Mouse (Mus musculus) forebrain, postnatal 0 days (tissue): ENCODE results near the gene Adam10. TPM values are rescaled to one million over a fixed set of nuclear protein-coding genes. Genes with fewer than 3 reads are reported as not detected.

Experiments
- ATAC-seq: fragments of 200-750 bp; cut with Nextera tagmentation; 2 replicates; pipeline ENCODE4 v1.8.0; 2017; ENCODE audit warnings: mild to moderate bottlenecking, moderate library complexity
- DNase-seq: peaks from one replicate; pipeline ENCODE4 v3.0.0-alpha.2; 2015
- H3K27ac ChIP-seq: fragments of 300-500 bp; sonication (generic); 2 replicates; pipeline ENCODE4 v1.5.1; 2014; ENCODE audit warnings: low read depth, mild to moderate bottlenecking, antibody characterized with exemption, low read length, moderate library complexity, mixed read lengths
- H3K27me3 ChIP-seq: fragments of 300-500 bp; sonication (generic); 2 replicates; pipeline ENCODE4 v1.6.1; 2014; ENCODE audit warnings: mild to moderate bottlenecking, low read length, mixed read lengths; ENCODE audit not compliant: insufficient read depth
- H3K36me3 ChIP-seq: fragments of 300-500 bp; sonication (generic); 2 replicates; pipeline ENCODE4 v1.6.1; 2014; ENCODE audit warnings: mild to moderate bottlenecking, moderate library complexity; ENCODE audit not compliant: insufficient read depth
- H3K4me1 ChIP-seq: fragments of 300-500 bp; sonication (generic); 2 replicates; pipeline ENCODE4 v1.6.1; 2014; ENCODE audit warnings: antibody characterized with exemption; ENCODE audit not compliant: insufficient read depth
- H3K4me2 ChIP-seq: fragments of 300-500 bp; sonication (generic); 2 replicates; pipeline ENCODE4 v1.6.1; 2014; ENCODE audit warnings: low read depth, mild to moderate bottlenecking, moderate library complexity
- H3K4me3 ChIP-seq: fragments of 300-500 bp; sonication (generic); 2 replicates; pipeline ENCODE4 v1.5.1; 2014; ENCODE audit warnings: low read depth, low read length, mixed read lengths
- H3K9ac ChIP-seq: fragments of 300-500 bp; sonication (generic); 2 replicates; pipeline ENCODE4 v1.6.1; 2014; ENCODE audit warnings: mild to moderate bottlenecking
- H3K9me3 ChIP-seq: fragments of 300-500 bp; sonication (generic); 2 replicates; pipeline ENCODE4 v1.6.1; 2016; ENCODE audit warnings: low read length
- CTCF ChIP-seq: sonication (generic); IDR thresholded peaks from 2 replicates; pipeline ENCODE4 v1.5.1; 2016; ENCODE audit warnings: antibody characterized with exemption, control low read depth, low read depth
- WGBS: fragments of 180-500 bp; shearing (Covaris S2); extraction: QIAGEN DNeasy Blood & Tissue Kit; methylation state at CpG from one replicate; pipeline ENCODE4 v1.1.7; 2014; 5-methylcytosine and 5-hydroxymethylcytosine counted together
- polyA plus RNA-seq: library from polyadenylated mRNA; unstranded; fragments of >200 nt; fragmentation: Nextera tagmentation; extraction: Ambion mirVana; gene quantifications from 2 replicates; pipeline ENCODE4 v1.2.1, GENCODE M21; 2015
- total RNA-seq: library from RNA; depleted of rRNA; stranded (reverse); fragments of >200 nt; gene quantifications from 2 replicates; pipeline ENCODE4 v1.2.3, GENCODE M21; 2014

Gene Adam10
- total and polyA plus RNA-seq, 2 experiments from 2014 or later, result 21.8 to 47.1 TPM

DNA sequence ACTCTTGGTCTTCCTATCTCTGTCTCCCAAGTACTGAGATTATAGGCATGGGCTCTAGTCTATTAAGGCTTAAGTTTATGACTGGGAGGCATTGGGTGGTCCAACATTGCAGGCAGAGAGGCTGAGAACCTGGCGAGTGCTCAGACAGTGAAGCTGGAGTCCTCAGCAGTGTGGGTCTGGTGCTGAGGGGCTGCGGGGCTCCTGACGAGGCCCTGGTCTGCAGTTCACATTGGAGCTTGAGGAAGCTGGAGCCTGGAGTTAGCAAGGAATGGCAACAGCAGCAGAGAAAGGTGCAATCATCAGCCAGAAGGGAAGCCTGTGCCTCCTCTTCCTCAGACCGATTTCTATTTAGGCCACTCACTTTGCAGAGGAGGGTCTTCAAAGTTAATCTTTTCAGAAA is 13.9 kb upstream of the Adam10 start:
- TF ChIP-seq CTCF, result no peak
- H3K4me2 ChIP-seq, result no peak overlapping the region

DNA sequence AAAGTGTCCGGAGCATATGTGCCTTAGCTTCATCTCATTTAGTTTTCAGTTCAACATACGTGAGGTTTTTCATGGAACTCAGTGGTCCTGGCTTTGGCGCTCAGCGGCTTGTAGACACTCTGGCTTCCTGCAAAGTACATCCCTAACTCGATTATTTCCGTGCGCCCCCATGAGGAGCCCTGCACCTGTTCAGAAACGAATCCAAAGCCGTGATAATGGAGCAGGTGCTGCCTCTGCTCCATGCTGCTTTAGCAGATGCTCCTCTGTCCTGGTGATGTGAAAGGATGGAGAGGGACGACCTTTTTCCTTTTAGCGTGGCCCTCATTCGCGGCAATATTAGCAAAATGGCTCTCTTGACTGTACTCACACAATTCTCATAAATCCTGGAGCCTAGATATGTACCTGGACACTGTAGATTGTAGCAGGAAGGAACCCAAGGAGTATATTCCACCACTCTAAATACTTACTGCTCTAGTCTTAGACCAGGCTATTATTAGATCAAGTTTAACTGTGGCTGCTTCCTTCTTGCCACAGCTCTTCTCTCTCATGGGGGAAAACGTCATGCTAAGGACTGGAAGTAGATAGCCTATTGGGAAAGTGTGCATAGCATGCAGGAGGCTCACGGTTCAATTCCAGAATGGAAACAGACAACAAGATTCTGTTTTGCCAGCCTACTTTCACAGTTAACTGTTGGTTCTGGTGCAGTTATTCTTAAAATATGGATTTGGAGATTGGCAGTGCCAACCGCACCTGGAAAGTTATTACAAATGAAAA is 13.2 kb upstream of the Adam10 start:
- Histone ChIP-seq H3K4me2 (no peak overlapping the region), H3K36me3 (no peaks in the 10 kb centered on the region), H3K4me1 (no peaks in the 10 kb centered on the region), H3K9ac (no peak overlapping the region), H3K27me3 (no peaks in the 10 kb centered on the region), H3K27ac (no peak overlapping the region), H3K9me3 (no peaks in the 10 kb centered on the region), H3K4me3 (no peak overlapping the region)
- no peak for TF ChIP-seq CTCF
- 75% methylated on average over 16 of the region's 16 CpGs for WGBS
- ATAC-seq (no peak), DNase-seq (no peak)

More for the DNA sequence above, 13.9 kb upstream of the Adam10 start:
- Histone ChIP-seq H3K4me1 (no peaks in the 10 kb centered on the region), H3K4me3 (no peak overlapping the region), H3K36me3 (no peaks in the 10 kb centered on the region), H3K9me3 (no peaks in the 10 kb centered on the region), H3K9ac (no peak overlapping the region), H3K27me3 (no peaks in the 10 kb centered on the region), H3K27ac (no peak overlapping the region)
- ATAC-seq (no peak), DNase-seq (no peak)
- WGBS, result 81% methylated on average over 4 of the region's 4 CpGs

DNA sequence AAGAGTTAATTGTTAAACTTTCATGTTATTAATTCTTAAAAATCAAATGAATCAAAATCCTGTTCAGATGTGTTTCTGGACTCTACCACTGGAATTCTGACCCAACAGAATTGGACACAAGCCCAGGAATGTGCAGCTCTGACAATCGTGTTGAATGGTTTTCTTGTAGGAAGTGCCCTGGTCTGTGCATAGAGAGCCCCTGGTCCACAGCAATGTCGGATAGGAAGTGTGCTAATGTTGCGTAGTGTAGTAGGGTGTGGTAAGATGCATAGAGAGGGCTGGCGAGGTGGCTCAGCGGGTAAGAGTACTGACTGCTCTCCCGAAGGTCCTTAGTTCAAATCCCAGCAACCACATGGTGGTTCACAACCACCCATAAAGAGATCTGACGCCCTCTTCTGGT is 12.0 kb upstream of the Adam10 start:
- Histone ChIP-seq H3K4me2 (no peak overlapping the region), H3K27me3 (no peaks in the 10 kb centered on the region), H3K9me3 (no peaks in the 10 kb centered on the region), H3K4me1 (no peaks in the 10 kb centered on the region), H3K27ac (no peak overlapping the region), H3K9ac (no peak overlapping the region), H3K36me3 (no peaks in the 10 kb centered on the region), H3K4me3 (no peak overlapping the region)
- DNase-seq (no peak), ATAC-seq (no peak)
- 68% methylated on average over 7 of the region's 7 CpGs for WGBS
- no peak for TF ChIP-seq CTCF

DNA sequence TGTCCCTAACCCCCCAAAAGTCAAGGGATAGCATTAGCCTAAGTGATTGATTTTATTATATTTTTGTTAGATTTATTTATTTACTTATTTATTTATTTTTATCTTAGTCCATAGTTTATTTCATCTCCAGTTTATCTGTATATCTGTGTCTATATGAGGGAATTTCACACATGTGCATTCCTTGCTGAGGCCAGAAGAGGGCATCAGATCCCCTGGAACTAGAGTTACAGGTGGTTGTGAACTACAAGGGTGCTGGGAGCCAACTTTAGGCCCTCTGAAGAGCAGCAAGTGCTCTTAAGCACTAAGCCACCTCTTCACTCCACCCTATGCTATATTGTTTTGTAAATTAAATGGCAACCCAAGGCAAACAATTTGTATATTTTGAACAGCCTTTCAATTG is 10.7 kb upstream of the Adam10 start:
- TF ChIP-seq CTCF, result peak; percentile 58
- H3K9me3 ChIP-seq, result no peaks in the 10 kb centered on the region
- H3K9ac ChIP-seq, result no peak overlapping the region
- H3K4me3 ChIP-seq, result no peak overlapping the region
- no peaks in the 10 kb centered on the region for H3K4me1 ChIP-seq
- no peak for ATAC-seq
- H3K36me3 ChIP-seq, result no peaks in the 10 kb centered on the region
- no peaks in the 10 kb centered on the region for H3K27me3 ChIP-seq
- H3K4me2 ChIP-seq, result no peak overlapping the region
- no peak overlapping the region for H3K27ac ChIP-seq
- no peak for DNase-seq

DNA sequence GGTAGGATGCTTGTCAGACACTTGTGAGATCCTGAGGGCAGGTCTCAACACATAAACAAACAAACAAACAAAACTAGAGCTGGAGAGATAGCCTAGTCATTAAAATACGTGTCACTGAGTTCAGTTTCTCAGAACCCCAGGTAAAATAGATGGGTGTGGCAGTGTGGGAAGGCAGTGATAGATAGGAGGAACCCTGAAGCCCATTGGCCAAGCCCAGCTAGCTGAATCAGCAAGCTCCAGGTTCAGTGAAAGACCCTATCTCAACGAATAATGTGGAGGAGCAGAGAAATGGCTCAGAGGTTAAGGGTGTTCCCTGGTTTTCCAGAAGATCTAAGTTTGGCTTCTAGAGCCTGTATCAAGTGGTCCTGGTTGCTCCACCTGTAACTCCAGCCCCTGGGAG is 9.6 kb upstream of the Adam10 start:
- no peaks in the 10 kb centered on the region for H3K9me3 ChIP-seq

DNA sequence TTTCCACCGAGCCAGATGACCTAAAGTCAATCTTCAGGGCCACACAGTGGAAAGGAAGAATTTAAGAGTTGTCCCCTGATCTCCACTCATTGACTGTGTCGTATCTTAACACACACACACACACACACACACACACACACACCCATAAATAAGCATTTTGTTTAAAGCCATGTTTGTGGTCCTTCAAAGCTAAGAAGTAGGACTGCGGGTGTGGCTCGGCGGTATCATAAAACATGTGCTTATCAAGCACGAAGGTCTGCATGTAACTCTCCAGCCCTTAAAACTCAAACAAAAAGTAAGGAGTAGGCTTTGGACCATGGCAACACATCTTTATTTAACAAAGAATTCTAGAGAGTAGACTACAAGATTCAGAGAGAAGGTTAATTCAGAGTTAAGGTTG is 8.4 kb upstream of the Adam10 start:
- Histone ChIP-seq H3K27ac (no peak overlapping the region), H3K4me3 (no peak overlapping the region), H3K4me2 (no peak overlapping the region), H3K9me3 (no peaks in the 10 kb centered on the region), H3K27me3 (no peaks in the 10 kb centered on the region), H3K36me3 (no peaks in the 10 kb centered on the region), H3K4me1 (no peaks in the 10 kb centered on the region), H3K9ac (no peak overlapping the region)
- DNase-seq (no peak), ATAC-seq (no peak)
- TF ChIP-seq CTCF, result no peak
- WGBS, result 90% methylated on average over 6 of the region's 6 CpGs

More for the DNA sequence above, 9.6 kb upstream of the Adam10 start:
- no peak for TF ChIP-seq CTCF
- no peak overlapping the region for H3K4me3 ChIP-seq
- 69% methylated on average over 2 of the region's 2 CpGs for WGBS
- H3K27ac ChIP-seq, result no peak overlapping the region
- ATAC-seq, result no peak
- no peaks in the 10 kb centered on the region for H3K36me3 ChIP-seq
- DNase-seq, result no peak
- no peak overlapping the region for H3K4me2 ChIP-seq
- no peaks in the 10 kb centered on the region for H3K27me3 ChIP-seq
- no peak overlapping the region for H3K9ac ChIP-seq
- H3K4me1 ChIP-seq, result no peaks in the 10 kb centered on the region

DNA sequence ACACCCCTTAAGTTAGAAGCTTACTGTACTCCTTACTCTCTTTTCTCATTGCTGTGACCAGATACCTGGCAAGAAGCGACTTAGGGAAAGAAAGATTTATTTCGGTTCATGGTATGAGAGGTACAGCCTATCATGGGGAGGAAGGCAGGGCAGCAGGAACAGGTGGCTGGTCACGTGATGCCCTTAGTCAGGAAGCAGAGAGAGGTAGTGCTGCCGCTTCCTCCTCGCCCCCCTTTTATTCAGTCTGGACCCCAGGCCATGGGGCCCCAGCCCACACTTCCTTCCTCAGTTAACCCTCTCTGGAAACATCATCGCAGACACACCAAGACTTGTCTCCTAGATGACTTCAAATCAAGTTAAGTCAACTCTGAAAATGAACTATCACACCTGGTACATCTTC is 7.5 kb upstream of the Adam10 start:
- no peaks in the 10 kb centered on the region for H3K4me1 ChIP-seq
- TF ChIP-seq CTCF, result no peak
- H3K4me2 ChIP-seq, result no peak overlapping the region
- H3K9ac ChIP-seq, result no peak overlapping the region
- H3K27ac ChIP-seq, result no peak overlapping the region
- DNase-seq (no peak), ATAC-seq (no peak)
- H3K27me3 ChIP-seq, result no peaks in the 10 kb centered on the region
- H3K4me3 ChIP-seq, result no peak overlapping the region
- no peaks in the 10 kb centered on the region for H3K36me3 ChIP-seq
- no peaks in the 10 kb centered on the region for H3K9me3 ChIP-seq
- whole genome bisulfite sequencing, result 74% methylated on average over 6 of the region's 6 CpGs
